Mouse (Mus musculus) erythroblast, embryonic 14.5 days (primary cell): ENCODE measurements around the gene St3gal4.

ENCODE experiments used
- GATA1 ChIP-seq: IDR thresholded peaks from 2 replicates; pipeline ENCODE4 v1.6.1; 2012; ENCODE audit warnings: low read length, inconsistent platforms, mixed read lengths
- TAL1 ChIP-seq: IDR thresholded peaks from 3 replicates; pipeline ENCODE4 v1.6.1; 2012; ENCODE audit warnings: low read length, inconsistent platforms, mixed read lengths

DNA sequence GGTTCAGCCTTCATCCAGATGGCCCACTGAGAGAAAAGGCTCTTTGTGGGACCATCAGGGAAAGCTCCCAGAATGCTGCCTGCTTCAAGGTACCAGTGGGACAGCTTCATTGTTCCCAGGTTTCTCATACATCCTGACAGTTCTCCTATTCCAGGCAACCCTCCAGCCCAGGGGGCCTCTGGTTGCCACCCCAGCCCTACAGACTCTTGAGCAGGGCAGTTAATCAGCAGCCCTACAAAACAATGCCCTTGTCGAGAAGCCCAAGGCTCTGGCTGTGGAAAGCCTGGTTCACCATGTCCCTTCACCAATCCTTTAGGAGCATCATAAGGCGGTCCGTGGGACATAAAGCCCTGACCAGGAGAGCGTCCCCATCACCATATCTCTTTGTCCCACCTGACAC lies 66.4 kb downstream of the St3gal4 start:
- TF ChIP-seq TAL1, result no peak
- no peak for TF ChIP-seq GATA1
